7 mouse cellular contexts compared by ENCODE assay signal in genomic region chr9:62550661-62551093, GRCm38 (mm10). TPM values are rescaled to one million over a fixed set of nuclear protein-coding genes. Genes with fewer than 3 reads are reported as not detected.
DNase-seq lines count a peak whose midpoint lies in the region; ATAC-seq lines count a peak whose summit lies in the region.

No protein-coding gene starts in this region.

- H3K9me3 ChIP-seq in intestine, embryonic 14.5 days (ENCODE audit: control insufficient read depth, low read length): no peaks in the 10 kb centered on the region
- H3K9me3 ChIP-seq in liver, embryonic 13.5 days (replicated peaks): no peaks in the 10 kb centered on the region

- H3K4me3 ChIP-seq in intestine, embryonic 14.5 days (ENCODE audit: low read depth, low read length): no peak overlapping the region
- H3K4me3 ChIP-seq in liver, embryonic 13.5 days (replicated peaks): no peak overlapping the region

- no peaks in the 10 kb centered on the region for H3K27me3 ChIP-seq in intestine, embryonic 14.5 days (replicated peaks; ENCODE audit: control insufficient read depth, insufficient read depth, low read length)
- no peaks in the 10 kb centered on the region for H3K27me3 ChIP-seq in liver, embryonic 13.5 days

- DNase-seq in right cerebral cortex, postnatal 14 days: peak; percentile 53
- no peak for DNase-seq in right cerebral cortex, adult 18-20 months
- DNase-seq in adrenal gland, adult (ENCODE audit: inconsistent age in 2 of 2, low spot score in 1 of 2): peak; percentile 82 to 92
- peak; percentile 72 for DNase-seq in embryo, embryonic 10 days (ENCODE audit: low spot score)
- DNase-seq in intestine, embryonic 14.5 days (ENCODE audit: low spot score): peak; percentile 77
- peak; percentile 26 for DNase-seq in liver, embryonic 13.5 days
- DNase-seq in spleen, postnatal 10 days (ENCODE audit: low spot score in 2 of 2): peak; percentile 53 to 81

- no peak overlapping the region for H3K9ac ChIP-seq in intestine, embryonic 14.5 days (ENCODE audit: low read length)
- no peak overlapping the region for H3K9ac ChIP-seq in liver, embryonic 13.5 days

- H3K27ac ChIP-seq in intestine, embryonic 14.5 days (ENCODE audit: low read depth): no peak overlapping the region
- no peak overlapping the region for H3K27ac ChIP-seq in liver, embryonic 13.5 days

- peak; percentile 47 for ATAC-seq in intestine, embryonic 14.5 days (replicated peaks; ENCODE audit: low FRiP score, low TSS enrichment, low read depth)
- no peak for ATAC-seq in liver, embryonic 13.5 days (ENCODE audit: low read depth)

- no peaks in the 10 kb centered on the region for H3K4me1 ChIP-seq in intestine, embryonic 14.5 days (replicated peaks; ENCODE audit: control insufficient read depth, insufficient read depth, low read length)
- H3K4me1 ChIP-seq in liver, embryonic 13.5 days (replicated peaks): no peaks in the 10 kb centered on the region

- H3K36me3 ChIP-seq in intestine, embryonic 14.5 days (ENCODE audit: control insufficient read depth, insufficient read depth, low read length): no peaks in the 10 kb centered on the region
- H3K36me3 ChIP-seq in liver, embryonic 13.5 days: no peaks in the 10 kb centered on the region

- H3K4me2 ChIP-seq in intestine, embryonic 14.5 days (ENCODE audit: low read length): no peak overlapping the region
- H3K4me2 ChIP-seq in liver, embryonic 13.5 days: no peak overlapping the region

- WGBS in intestine, embryonic 14.5 days: 47% methylated on average over 11 of the region's 11 CpGs
- 43% methylated on average over 11 of the region's 11 CpGs for WGBS in liver, embryonic 13.5 days (ENCODE audit: insufficient replicate concordance)

RNA-seq across cellular contexts. Expression of gene Coro2b, which starts 13.8 kb away (rescaled TPM):
- 9.0 and 9.8 TPM in 2 replicates for polyA plus RNA-seq in intestine, embryonic 14.5 days (2014; fragmentation: Nextera tagmentation; extraction: Ambion mirVana)
- 0.98 and 1.2 TPM in 2 replicates for polyA plus RNA-seq in liver, embryonic 13.5 days (2015; fragmentation: Nextera tagmentation; extraction: Ambion mirVana)
